Mouse (Mus musculus) thymus, postnatal 4 days (tissue): ENCODE measurements at regions not wholly inside any gene's neighbourhood (a gene's known extent, or its start where the extent isn't known, plus 50 kb on each side); places are given as distances from the start of the nearest gene placed in this dataset.

ENCODE experiments used
- DNase-seq: peaks from one replicate; pipeline ENCODE4 v3.0.0; 2021

DNA sequence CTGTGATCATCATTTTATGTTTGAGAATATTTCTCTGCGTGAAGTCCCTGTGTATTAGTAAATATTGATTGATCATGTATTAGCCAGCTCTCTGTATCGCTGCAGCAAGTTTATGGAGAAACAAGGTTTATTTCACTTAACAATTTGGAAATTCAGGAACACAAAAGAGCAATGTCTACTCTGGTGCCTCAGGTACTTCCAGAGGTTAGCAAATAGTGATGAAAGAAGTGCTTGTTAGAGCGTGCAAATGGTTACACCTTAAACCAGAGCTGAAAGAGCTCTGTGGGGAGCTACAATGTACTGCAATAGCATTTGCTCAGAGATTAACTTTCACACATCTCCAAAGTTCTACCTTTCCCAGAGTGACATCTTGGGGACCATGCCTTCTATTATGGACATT is 400.9 kb downstream of the Fam198b start:
- no peak for DNase-seq

DNA sequence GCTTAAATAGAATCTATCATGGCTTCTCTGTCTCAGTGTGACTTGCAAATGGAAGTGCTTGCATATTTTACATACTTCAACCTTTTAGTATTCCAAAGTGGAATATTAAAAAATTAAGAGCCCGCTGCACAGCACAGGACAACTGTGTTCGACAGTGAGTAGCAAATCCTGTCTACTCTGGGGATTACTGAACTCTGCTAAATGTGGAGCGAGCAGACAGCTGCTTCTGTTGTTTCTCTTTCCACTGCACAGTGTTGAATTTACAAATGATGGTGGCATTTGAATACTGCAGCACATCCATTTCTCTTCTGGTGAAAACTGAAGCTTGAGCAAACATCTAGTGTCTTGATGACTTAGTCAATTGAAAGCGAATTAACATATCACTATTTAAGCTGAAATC is 409.2 kb downstream of the Fam198b start:
- no peak for DNase-seq

DNA sequence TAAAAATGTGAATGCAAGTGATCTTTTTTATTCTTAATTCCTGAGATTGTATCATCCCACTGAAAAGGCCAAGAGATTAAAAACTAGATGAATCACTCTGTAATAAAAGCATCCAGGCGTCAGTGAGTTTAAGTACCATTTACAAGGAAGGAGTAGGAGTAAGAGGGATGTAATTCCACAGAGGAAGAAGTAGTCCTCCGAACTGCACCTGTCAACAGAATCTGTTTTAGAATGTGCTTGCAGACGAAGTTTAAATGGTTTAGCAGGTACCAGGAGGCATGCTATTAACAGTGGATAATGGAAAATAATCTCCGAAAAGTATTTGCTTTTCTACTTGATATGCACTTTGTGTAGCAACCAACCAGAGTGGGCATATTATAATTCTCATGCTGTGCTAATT is 423.3 kb downstream of the Fam198b start:
- no peak for DNase-seq

DNA sequence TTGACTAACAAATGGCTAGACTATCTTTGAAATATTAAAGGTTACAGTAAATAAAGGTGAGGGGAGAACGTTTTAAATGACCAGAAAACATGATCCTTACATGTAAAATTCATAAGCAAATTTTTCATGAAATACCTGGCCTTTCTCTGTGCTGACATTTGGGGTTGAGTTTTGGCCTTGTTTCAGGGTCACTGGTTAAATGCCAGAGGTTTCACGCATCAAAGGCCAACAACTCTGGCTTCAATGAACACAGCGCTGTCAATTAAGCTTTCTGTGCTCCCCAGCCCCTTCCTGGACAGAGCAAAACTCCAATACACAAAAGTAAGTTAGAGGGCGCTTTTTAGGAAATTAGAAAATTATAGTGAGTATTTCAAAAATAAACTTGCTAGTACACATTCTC is 425.6 kb downstream of the Fam198b start:
- DNase-seq, result no peak

DNA sequence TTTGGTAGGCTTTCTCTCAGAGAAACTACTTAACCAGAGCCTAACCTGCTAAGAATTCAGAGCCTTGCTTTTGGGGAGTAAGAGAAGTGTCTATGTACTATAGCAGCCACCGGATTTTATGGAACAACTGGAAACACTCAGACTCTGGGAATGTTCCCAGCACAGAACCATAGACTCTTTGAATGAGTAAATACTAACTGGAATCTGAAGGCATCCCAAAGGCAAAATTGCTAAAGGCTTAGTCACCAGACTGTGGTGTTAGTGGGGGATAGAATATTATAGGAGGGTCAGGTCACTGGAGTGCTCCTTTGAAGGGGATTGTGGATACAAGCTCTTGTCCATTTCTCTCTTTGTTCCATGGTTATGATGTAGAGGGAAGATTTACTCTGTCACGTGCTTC is 427.4 kb downstream of the Fam198b start:
- DNase-seq, result no peak

DNA sequence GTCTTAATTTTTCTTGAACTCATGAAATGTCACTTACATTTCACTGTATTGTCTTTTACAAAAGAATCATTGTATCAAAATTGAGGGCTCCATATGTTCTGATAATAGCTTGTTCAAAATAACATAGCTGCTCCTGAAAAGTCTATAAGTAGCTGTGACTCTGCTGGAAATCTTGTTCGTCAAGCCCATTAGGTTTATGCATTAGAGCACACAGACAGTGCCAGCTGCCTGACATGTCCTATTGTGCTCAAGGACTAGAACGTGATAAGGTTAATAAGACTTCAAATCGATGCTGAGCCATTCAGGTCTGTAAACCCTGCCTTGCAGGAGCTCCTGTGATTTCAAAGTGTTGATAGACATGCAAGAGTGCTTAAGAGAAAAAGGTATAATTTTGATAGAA is 438.0 kb downstream of the Fam198b start:
- no peak for DNase-seq

DNA sequence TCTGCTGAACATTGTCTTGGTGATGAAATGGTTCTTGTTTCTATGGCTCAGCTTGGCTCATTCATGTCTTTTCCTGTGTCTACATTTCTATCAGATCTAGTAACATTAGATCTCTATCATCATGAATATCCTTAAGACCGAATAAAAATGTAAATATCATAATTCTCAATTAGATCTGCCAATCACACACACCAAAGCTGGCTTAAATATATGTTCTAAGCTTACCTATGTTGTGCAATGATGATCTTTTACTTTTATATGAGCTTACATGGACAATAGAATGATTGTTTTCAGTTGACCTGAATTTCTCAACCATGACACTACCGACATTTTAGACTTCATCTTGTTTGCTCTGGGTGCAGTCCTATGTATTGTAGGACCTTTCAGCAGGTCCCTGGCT is 440.4 kb downstream of the Fam198b start:
- DNase-seq, result no peak

DNA sequence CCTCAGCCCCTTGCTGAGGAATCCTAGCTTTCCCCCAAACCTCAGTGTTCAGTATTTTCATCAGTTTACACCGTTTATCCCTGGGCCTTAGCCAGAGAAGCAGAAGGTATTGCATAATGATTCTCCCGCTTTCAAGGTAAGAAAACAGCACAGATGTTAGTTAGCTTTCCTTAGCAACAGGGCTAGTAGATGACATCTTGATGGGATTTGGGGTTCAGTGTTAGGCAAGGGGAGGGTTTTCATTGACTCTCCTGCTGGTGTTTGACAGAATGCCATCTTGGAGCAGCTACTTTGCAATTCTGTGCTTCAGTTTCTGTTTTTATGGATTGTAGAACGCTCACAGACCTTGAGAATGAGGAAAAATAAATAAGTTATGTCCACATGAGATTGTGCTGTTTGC is 447.4 kb downstream of the Fam198b start:
- DNase-seq, result no peak

DNA sequence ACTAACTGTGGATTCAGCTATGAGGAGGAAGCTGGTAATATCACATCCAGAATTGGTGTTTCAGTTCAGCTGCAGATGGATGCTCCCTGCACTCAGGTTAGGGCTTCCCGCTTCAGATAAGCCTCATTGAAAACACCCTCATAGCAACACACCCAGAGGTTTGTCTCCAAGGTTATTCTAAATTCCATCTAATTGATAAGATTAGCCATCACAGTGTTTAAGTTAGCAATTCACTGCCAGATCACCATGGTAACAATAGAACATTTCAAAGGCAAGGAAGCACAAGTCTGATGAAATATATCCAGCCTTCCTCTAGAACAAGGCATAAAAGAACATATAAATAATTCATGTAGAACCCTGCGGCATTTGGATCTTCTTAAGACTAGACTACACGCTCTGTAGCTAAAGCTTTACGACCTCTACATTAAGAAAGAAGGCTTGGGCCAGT is 450.1 kb downstream of the Fam198b start:
- no peak for DNase-seq

DNA sequence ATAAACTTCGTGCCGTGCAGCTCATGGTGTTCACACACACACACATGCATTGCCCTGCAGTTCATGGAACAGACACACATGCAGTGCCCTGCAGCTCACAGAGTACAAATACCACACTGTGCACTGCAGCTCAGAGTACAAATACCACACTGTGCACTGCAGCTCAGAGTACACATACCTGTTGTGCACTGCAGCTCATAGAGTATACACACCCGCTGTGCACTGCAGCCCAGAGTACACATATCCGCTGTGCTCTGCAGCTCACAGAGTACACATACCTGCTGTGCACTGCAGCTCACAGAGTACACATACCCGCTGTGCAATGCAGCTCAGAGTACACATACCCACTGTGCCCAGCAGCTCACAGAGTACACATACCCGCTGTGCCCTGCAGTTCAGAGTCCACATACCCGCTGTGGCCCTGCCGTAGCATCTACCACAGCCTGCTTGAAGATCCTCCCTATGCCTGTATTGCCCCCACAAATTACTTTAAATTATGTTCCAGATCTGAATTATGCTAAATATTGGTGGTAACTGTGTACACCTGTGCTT is 451.9 kb downstream of the Fam198b start:
- no peak for DNase-seq

DNA sequence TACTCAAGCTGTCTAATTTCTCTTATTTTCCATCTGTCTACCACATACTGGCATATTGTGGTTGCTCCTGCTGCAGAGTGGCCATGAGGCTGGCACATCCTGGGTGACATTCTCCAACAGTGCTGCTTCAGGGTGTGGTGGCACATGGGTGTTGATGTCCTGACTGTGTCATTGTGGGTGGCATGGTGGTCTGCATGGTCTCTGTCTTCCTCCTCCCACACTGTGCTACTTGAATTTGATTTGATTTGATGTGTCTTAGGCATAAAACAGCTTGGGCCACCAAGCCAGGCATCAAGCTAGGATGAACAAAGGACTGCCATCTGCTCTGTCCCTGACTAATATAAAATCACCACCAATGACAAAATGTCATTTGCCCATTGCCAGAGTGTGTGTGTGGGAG is 434.7 kb downstream of the Gria2 start:
- DNase-seq, result no peak

DNA sequence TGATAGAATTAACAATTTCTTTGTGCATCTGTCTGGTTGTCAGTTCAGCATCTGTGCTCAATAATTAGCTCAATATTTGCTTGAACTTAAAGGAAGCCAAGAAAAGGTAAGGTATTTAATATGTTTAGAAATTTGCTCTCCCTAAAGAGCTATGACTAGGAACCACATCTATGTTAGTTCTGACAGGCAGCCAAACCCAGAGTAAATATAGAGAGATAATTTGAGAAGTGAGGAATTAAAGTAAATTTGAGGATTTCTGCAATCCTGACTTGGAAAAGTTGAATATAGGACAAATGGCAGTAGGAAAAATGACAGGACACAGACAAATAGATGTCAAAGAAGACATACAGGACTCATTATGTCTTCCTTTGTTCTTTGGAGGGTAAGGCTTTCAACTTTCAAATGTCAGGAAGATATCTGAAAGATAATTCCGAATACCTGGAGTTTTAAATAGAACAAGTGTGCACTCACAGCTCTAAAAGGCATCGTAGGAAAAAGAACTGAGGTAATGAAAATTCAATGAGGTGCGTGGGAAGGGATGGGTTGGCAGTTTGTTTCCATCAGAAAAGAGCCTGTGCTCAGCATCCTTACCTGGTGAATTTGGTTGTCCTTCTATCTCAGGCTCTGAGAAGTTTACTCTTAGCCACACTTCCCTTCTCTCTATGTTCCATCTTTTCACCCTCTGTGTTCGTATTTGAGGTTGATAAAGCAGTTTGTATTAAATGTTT is 433.3 kb downstream of the Gria2 start:
- DNase-seq, result no peak

DNA sequence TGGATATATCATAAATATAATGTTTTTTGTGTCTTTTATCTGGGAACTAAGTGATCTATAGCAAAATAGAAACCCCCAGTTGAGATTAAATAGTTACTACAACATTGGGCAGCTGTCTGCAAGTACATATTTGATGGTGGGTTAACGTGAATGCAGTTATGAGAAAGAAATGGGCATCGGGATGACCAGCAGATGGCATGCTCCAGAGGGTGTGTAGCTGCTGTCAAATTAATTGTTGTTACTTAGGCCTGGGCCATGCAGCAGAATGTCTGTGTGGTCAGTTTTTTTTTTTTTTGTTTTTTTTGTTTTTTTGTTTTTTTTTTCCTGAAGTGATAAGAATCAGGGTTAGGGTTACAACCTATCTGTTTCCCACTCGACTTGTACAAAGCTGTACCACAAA is 430.2 kb downstream of the Gria2 start:
- DNase-seq, result no peak

DNA sequence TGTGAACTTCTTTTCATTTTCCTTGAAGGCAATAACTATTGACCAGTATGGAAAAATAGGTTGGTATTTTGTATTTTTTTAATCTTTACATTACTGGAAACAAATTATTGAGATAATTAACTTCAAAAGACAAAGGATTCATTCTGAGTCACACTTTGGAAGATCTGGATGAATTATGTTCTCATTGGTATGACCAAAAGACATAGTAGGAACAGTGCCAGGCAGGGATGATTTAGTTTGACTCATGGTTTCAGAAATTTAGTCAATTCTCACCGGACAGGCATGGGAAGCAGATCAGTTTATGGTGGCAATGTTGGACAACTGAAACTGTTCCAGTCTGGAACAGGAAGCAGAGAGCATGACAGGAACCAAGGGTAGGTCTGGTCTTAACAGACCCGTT is 416.6 kb downstream of the Gria2 start:
- DNase-seq, result no peak

DNA sequence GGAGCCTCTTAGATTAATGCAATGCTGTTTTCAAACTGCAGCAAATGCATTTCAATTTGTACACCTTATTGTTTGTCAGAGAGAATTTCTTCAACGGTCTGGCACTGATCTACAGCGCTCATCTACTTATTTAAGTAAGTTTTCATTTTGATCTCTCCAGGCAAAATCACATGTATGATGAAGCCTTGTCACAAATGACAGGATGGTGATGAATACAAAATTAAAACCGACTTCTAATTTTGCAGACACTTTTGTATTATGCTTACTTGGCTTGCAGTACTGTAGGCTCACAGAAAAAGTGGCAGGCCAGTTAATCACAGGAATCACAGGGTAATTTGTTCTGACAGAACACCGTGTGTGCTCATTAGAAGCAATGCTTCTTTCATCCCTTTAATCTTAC is 406.4 kb downstream of the Gria2 start:
- DNase-seq, result no peak

DNA sequence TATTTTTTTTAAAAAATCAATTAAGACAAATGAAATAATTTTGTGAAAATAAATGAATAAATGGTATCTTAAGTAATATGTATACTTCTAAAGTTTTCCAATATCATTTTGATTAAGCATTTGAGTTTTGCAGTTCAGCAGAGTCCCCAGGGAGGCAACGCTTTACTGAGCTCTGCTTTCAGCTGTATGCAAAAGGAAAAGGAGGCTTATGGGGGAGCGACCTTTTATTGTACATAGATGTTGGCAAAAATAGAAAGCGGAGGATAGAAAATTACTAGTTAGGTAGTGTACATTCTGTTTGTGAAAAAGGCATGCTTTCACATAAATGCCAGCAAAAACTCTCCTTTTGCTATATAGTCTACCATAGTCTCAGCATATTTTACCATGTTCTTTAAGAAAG is 382.2 kb downstream of the Gria2 start:
- no peak for DNase-seq

DNA sequence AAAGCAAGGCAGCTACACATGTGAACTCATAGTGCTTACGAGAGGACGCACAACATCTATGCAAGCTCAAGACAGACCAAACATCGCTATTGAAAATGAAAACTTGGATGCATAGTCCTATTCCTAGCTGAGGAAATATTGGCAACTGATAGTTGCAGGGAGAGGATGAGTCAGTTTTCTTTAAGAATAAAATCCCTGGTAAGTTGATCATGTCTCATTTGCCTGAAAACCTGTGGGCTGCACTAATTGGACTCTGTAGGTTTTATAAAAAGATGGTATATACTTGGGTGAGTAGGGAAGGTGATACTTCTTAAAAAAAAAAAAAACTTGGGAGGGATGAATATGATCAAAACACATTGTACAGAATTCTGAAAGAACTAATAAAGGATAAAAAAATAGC is 381.2 kb downstream of the Gria2 start:
- DNase-seq, result no peak

DNA sequence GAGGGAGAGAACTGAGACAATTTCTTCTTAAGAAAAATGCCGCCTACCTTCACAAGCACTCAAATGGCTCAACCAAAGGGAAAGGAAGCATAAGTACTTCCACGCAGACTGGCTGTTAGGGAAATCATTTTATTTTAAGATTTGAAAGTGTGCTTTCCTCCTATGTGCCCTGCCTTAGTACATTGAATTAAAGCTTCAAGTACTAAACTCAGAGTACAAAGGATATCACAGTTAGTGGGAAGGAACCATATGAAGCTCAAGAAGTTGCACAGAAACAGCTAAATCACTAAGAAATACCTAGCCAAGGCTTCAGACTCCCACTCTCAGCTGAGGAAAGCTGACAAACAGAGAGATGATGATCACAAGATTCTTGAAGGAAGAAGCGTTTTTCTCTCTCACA is 380.5 kb downstream of the Gria2 start:
- DNase-seq, result no peak

DNA sequence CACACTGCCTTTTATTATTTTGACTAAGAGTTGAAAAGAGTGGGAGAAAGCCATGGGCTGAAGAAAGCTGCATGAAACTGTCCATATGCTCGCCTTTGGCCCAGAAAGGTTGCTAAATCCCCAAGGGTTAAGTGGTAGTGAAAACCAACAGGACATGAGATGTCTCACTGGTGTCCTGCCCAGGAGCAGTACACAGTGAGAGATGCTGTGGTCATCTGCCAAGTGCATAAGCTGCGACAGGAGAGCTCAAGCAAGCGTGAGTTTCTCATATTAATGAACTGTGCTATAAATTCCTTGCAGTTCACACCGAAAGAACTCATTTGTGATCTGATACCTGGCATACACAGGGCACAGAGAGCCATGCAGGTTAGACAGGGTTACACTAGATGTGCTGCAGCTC is 380.0 kb downstream of the Gria2 start:
- DNase-seq, result no peak
